Mouse (Mus musculus) frontal cortex, adult (tissue): Measurements from ENCODE around the gene Gm20388.

ENCODE experiments used
- ATAC-seq: cut with Nextera tagmentation; 2 replicates; pipeline ENCODE4 v1.9.2; 2017; ENCODE audit warnings: mild to moderate bottlenecking, moderate library complexity, mixed read lengths; ENCODE audit not compliant: low TSS enrichment

The Gm20388 gene

DNA sequence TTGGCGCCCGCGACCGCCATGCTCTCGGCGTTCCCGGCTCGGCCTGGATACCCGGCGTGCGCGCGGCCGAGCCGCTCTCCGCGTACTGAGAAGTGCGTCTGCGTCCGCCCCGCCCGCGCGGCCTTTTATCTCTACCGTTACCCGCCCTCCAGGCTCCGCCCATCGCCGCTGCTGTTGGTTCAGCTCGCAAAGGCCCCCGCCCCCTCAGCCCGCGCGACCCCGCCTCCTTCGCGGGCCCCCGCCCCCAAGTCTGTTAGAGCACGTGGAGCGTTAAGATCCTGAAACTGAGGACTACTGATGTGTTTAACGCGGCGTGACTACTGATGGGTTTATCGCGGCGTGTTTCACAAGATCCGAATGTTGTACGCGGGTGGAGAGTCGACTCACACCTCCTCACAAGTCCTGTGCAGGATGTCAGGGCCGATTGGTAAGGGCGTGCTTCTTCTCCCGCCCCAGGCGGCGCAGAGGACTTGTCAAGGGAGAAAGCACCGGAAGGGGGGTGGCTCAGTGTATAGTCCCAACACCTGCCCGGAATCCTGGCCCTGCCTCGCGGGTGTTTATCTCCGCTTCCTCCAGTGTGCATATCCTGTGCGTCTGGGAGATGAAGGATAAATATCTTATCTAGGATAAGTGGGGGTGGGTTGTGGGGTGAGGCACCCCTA is 1997.1 kb downstream of the Gm20388 start, which contains the start of gene Slc7a5:
Gene Slc7a5, minus strand, starts transcription at position 108 of the 662 bp plus-strand sequence.
- peak; percentile 85 for ATAC-seq

DNA sequence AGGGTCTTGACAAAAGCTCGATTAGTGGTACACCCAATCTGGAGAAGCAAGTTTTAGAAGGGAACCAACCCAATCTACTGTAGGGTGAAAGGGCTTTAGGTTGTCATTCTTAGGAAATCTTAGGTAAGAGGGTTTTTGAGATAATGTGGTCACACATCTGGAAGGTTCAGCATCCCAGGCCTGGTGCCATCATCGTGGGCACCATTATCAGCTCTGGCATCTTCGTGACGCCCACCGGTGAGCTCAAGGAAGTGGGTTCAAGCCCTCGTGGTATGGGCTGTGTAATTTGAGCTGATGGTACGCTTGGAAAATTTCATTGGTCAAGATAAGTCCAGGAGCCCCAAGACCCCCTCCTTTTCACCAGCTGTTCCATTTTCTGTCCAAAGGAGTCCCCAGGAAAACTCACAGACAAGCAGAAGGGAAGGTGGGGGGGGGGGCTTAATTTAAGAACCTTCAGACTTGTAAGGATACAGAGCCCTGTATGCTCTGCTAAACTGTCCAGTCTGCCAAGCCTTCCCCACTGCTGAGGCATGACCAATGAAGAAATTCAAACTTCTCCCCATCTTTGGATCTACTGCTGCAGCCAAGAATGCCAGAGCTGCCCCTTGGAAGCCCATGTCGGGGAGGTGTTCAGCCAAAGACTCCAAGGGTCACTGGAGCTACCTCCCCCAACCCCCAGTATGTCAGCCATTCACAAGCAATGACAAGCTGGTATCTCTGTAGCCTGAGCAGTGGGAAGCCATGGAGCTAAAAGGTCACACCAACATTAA is 1997.9 kb downstream of the Gm20388 start:
- no peak for ATAC-seq

DNA sequence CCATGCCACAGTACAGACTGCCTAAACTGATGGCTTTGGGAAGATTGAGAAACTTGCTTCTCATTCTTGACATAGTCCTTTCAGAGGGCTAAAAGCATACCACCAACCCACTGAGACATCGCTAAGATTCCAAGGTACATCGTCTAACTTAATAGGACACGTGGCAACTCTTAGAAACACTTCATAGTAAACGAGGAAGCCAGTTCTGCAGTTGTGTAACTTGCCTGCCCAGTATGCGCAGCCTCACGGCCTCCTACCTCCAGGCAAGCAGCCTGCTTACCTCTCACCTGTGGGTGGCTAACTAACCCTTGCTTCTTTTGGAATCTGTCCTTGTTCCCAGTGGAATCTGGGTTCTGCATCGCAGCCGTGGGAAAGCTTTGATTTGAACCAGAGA is 1998.5 kb downstream of the Gm20388 start:
- no peak for ATAC-seq

DNA sequence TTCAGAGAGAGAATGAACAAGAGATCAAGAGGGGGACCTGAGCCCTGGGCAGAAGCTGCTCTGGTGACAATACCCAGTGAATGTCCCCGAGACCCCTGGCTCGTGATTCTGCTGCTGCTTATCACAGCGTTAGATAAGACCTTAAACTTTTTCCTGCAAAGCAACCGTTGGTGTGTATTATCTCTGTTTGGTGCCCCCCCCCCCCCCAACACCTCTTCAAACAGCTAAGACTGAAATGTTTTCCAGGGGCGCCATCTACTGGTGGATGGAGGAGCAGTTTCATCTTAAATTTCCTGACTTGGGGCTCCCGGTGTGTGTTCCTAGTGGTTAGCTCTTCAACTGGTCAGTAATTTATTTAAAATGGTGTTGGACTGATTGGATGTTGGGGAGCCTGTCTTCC is 1999.0 kb downstream of the Gm20388 start:
- 0 out of 2 replicates have a peak, but pooled peaks have one; percentile 5 for ATAC-seq

DNA sequence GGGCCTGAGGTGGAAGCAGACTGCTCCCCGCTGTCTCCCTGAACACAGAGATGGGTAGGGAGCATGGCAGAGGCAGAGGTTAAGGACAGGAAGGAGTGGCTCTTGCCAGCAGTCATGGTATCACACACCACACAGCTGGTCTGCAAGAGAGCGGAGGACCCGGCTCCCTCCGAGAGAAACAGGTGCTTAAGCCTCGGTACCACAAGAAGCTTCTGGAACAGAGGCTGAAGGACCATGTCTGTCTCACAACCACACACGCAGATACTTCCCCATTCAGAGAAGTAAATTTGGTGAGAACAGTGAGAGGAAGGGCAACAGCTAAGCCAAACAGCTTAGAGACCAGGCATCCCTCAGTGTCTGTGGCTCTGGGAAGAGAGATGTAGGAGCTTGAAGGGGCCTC is 2000.8 kb downstream of the Gm20388 start:
- ATAC-seq, result no peak

DNA sequence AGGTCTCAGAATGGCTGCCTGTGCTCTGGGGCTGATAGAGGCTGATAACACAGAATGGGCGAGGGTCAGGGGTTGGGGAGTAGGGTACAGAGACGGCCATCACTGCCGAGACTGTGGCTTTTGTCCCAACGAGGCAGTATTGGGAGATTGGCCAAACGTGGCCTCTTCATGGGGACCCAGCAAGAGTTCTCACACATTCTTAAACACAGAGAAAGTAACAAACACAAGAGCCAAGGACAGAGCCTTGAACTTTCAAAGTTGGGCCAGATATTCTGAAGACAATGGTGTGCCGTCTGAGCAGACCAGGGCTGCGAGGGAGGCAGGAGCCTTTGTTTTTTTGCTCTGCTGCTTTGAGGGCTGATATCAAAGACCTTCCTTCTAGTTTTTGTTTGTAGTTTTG is 2001.3 kb downstream of the Gm20388 start:
- ATAC-seq, result no peak

DNA sequence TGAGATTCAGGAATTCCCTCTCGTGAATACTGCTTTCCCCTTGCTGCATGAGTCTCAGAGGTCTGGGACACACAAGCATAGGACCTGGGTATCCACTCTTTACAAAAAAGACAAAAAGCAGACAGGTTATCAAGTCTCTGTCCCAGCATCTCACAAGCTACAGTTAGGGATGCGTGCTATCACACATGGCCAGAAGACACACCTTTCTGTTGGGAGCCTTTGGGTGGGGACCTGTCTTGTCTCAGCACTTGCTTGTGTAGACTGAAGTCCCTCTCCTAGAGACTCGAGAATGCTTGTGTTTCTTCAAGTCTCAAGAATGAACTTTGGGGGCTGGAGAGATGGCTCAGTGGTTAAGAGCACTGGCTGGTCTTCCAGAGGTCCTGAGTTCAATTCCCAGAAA is 2002.2 kb downstream of the Gm20388 start:
- no peak for ATAC-seq

DNA sequence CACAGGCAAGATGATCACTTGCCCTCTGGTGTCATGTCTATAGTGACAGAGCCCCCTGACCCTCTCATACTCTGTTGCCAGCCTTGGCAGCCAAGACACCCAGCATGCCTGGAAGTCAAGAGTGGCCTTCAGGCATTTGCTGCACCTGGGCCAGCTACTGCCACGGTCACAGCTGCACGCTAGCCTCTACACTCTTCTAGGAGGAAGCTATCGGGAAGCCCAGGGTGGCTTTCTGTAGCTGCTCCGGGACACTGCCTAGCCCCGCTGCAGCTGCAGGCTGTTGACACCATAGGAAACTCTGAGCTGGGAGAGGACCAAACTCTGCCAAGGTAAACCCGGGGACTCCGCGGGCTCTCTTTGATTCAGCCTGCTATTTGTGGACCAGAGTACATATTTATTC is 2002.7 kb downstream of the Gm20388 start:
- no peak for ATAC-seq

DNA sequence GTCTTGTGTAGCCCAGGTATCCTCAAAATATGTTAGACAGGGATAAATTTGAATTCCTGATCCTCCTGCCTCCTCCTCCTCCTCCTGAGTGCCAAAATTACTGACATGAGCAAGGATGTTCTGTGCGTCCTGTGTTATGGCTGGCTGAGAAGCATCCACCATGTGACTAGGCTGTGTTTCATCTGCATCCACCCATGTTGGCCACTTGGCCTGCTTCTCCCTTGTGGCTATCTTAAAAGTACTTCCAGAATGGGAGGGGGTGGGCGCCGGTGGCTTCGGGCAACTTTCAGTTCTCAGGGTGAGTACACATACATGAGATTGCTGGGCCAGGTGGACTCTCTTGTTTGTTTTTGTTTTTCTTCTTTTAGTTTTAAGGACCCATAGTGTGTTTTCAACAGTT is 2008.5 kb downstream of the Gm20388 start:
- ATAC-seq, result no peak

DNA sequence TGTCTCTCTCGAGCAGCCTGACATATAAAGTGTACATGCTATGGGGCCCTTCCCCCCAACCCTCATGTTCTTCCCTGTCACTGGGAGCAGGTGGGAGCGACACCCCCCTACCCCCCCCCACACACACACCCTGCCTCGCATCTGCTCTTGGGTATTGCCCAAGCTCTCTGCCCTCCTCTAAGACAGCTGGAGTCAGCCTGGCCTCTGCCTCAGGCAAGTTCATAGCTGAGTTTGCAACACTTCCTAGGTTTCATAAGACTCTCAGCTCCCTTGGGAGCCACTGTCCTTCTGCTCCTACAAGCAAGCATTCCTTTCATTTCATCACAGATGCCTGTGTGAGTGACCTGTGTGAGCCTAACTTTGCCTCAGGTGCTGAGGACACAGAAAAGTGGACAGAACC is 2009.1 kb downstream of the Gm20388 start:
- ATAC-seq, result no peak

DNA sequence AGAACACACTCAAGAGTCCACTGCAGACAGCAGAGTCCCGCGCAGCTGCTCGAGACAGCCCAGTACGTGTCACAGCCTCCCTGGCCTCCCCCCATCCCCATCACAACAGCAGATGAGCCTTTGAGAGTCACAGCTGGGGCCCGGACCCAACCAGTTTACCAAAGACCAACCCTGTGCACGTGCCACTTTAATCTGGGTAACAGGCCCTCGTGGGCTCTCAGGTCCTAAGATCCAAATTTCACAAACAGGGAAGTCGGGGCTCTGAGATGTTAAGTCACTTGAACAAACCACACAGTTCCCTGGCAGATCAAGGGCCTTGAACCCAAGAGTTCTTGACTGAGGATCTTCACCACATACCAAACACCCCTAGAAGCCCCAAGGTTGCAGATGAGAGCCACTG is 2010.9 kb downstream of the Gm20388 start:
- ATAC-seq, result no peak

DNA sequence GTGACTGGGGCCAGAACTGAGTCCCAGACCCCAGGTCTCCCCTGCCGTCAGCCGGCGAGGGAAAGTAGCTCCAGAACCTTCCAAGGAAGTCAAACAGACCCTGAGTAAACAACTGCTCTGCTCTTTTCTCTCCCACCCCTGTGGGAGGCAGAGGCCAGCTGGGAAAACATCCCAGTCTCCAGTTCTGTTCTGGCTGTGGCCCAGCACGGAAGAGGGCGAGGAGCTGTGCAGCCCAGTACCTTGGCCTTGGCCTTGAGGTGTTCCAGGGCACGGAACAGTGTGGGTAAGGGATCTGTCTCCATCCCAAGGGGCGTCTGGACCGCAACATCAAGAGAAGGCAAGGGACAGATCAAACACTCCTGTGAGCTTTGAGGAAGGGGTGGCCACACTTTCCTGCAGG is 2011.5 kb downstream of the Gm20388 start:
- ATAC-seq, result no peak

DNA sequence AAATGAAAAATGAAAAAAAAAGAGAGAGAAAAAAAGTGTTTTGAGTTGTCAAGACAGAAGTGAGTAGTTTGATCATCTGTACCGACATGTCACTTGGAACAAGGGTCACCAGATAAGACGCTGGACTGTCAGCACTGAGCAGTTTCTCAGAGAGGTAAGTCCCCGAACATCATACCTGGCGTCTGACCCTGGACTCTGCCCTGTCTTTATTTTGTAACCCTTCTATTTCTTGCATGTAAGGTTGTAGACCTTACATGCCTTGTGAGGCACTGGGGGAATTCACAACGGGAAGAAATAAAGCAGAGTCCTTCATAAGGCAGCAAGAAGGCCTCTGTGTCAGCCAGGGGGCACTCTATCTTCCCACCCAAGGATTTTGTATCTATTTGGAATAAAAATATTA is 2014.0 kb downstream of the Gm20388 start:
- ATAC-seq, result no peak

DNA sequence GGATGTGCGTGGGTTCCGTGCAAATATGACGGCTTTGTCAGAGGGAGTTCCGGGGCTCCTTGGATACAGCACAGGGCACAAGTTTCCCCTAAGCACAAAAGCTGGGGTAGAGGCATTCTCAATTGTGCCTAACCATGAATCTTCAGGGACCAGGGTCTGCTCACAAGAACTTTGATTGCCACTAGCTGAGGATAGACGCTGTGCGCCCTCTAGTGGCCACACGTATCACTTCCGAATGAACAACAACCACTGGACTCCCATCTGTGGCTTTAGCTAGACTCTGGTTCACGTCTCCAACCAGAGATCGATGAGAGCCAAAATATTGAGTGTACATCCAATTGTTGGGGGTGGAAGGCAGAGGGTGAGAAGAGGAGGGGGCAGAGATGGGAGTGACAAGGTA is 2015.0 kb downstream of the Gm20388 start:
- ATAC-seq, result peak; percentile 72; the same call in 1 of the 2 replicates

DNA sequence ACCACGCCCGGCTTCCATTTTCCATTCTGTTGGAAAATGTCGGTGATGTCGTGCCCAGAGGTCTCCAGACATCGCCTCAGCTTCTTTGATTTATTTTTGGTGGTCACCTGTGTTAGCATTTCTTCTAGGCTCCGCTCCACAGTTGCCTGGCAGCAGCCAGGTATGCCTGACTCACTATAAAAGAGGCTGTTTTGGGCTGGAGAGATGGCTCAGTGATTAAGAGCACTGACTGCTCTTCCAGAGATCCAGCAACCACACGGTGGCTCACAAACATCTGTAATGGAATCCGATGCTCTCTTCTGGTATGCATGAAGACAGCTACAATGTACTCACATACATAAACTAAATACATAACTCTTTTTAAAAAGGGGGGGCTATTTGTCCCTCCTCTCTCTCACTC is 2015.6 kb downstream of the Gm20388 start:
- no peak for ATAC-seq

DNA sequence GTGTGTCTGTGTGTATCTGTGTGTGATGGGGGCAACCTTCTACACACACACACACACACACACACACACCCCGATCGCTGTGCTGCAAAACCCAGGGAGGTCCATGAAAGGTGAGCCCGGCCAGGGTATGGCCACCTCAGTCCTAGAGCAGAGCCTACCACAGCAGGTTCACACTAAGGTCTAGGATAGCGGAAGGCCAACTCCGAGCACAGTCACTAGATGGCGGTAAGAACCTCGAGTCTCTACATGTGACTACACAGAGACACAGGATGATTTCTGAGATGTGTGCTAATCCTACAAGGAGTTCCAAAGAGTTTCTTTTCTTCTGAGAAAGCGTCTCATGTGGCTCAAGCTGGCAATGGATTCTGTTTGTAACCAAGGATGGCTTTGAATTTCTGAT is 2016.7 kb downstream of the Gm20388 start:
- ATAC-seq, result peak; percentile 78; the same call in 1 of the 2 replicates

DNA sequence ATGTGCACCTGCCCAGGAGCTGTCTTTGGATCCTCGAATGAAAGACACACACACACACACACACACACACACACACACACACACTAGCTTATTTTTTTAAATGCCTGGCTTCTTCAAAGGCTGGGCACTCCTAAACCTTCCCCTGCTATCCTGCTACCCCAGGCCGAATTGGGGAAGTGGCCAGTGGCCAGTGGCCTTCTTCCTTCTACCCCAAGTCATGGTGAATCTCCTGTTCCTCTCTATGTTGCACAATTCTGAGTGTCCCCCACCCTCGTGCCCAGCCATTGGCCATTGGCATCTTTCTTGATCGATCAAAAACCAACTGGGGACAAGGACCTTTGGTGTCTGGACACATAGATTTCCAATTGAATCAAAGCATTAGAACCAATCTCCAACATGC is 2019.4 kb downstream of the Gm20388 start:
- no peak for ATAC-seq

DNA sequence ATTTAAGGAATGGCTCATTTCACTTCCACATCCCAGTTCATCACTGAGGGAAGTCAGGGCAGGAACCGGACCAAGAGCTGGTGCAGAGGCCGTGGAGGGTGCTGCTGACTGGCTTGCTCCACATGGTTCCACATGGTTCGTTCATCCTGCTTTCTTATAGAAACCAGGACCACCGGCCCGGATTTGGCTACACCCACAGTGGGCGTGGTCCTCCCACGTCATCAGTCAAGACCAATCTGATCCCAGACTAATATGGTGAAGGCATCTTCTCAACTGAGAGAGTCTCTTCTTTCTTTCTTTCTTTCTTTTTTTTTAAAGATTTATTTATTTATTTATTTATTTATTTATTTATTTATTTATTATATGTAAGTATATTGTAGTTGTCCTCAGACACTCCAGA is 2020.9 kb downstream of the Gm20388 start:
- ATAC-seq, result no peak

DNA sequence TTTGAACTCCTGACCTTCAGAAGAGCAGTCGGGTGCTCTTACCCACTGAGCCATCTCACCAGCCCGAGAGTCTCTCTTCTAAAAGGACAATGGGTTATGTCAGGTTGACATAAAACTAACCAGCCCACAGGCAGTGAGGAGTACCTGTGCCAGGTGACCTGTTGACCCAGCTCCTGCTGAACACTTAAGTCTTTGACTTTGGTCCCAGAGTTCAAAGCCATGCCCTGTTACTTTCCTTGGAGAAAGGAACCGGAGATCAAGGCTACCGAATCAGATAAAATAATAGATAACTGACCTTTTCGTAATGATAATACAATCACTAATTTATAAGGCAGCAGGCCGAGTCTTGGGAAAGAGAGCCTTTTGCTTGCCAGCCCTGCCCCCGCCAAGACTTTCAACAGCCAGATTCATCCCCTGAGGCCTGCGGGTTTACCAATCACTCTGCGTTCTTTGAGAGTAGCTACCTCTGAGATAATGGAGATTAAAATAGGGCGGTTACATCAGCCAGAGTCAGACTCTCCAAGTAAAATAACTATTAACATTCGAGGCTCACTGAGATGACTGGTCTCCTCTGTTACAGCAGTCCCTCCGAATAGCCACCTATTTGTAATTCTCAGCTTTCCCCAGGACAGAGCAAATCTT is 2021.5 kb downstream of the Gm20388 start:
- ATAC-seq, result no peak

DNA sequence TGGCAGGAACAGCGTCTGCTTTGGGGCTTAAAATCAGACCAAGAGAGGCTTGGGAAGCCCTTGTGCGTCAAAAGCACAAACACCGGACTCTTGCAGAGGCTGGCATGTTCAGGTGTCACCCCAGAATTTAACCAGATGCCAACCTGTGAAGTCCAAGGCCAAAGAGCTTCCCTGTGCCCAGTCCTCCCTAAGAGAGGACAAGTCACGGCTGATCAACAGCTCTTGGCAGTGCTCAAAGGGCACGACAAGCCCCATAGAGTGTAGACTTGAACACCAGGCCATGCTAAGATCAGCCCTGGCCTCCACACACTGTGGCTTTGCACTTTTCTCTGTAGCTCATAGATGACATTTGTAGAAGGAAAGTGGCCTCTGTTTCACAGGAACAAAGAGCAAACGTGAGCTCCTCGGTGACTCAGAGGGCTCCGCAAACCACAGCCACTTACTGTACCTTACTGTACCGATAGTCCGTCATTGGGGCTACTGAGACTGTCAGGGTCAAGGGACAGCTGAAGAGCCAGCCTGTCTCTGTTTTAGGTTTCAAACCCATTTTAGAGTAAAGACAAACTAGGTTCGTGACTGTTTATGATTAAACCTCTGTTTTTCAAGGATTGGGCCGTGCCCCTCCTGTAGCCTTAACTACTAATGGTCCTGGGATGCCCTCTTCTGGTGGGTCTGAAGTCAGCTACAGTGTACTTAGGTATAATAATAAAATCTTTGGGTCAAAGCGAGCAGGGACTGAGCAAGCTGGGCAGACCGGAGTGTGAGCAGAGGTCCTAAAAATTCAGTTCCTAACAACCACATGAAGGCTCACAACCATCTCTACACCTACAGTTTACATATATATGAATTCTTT is 2022.3 kb downstream of the Gm20388 start:
- no peak for ATAC-seq

DNA sequence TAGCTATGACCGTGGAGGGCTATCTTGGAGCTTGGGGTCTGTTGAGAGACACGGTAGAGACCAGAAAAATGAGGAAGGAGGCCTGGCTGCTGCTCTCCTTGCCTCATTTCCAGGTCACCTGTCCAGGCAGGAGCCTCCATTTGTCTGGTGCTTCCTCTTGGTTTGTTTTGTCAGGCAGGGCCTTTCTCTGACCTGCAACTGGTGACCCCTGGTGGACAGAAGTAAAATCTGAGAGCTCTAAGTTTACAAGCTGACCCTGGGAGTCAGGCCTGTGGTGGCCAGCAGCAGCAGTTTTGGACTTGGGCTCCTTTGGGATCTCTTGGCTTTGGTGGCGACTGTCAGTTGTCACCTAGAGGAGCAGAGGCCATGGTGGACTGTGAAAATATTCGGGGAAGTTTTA is 2023.9 kb downstream of the Gm20388 start:
- ATAC-seq, result no peak

DNA sequence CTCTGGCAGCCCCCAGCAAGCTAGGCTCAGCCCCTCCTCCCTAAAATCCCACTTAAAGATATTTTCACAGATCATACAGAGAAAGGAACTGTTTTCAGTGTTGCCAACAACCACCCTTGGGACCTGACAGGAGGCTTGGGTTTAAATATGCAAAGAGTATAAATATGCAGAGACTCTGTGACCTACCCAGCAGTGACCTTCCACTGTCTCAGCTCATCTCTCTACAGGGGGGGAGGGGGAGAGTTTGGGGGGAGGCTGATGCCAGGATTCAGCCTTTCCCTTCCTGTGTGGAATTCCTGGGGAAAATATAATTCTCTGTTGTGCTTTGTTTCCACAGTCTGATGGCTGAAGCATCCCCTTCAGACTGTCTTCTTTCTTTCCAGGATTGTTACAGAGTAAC is 2024.3 kb downstream of the Gm20388 start:
- no peak for ATAC-seq
